Mouse (Mus musculus): ENCODE results near the gene Trmt44.

GRCm38 (mm10) chr5:35609381-35609780 lies 34.5 kb upstream of the Trmt44 start:
- no peak for TF ChIP-seq CTCF (IDR thresholded peaks at IDR 0.05; ENCODE audit: control insufficient read depth, insufficient read depth, insufficient replicate concordance, low read depth, low read length)
- TF ChIP-seq POLR2A (IDR thresholded peaks at IDR 0.05; ENCODE audit: control insufficient read depth, low read depth, low read length): peak; percentile 21; the same call in 1 of the 2 replicates
